Mouse (Mus musculus): ENCODE measurements at regions not wholly inside any gene's neighbourhood (a gene's known extent, or its start where the extent isn't known, plus 50 kb on each side); places are given as distances from the start of the nearest gene placed in this dataset.
"Not testable (repeated sequence)": the region's sequence is repeated elsewhere in the genome, so short reads cannot be mapped to it uniquely, and the experiment has no call there.

GRCm38 (mm10) chr1:101901601-101902000, 2129.0 kb downstream of the Cntnap5b start:
- not testable (repeated sequence) for H3K27ac ChIP-seq (replicated peaks; ENCODE audit: low read depth, low read length); H3K4me3 ChIP-seq (ENCODE audit: insufficient read depth, low read depth, low read length); H3K4me1 ChIP-seq (ENCODE audit: control insufficient read depth, insufficient read depth, insufficient read length, low read length)

DNA sequence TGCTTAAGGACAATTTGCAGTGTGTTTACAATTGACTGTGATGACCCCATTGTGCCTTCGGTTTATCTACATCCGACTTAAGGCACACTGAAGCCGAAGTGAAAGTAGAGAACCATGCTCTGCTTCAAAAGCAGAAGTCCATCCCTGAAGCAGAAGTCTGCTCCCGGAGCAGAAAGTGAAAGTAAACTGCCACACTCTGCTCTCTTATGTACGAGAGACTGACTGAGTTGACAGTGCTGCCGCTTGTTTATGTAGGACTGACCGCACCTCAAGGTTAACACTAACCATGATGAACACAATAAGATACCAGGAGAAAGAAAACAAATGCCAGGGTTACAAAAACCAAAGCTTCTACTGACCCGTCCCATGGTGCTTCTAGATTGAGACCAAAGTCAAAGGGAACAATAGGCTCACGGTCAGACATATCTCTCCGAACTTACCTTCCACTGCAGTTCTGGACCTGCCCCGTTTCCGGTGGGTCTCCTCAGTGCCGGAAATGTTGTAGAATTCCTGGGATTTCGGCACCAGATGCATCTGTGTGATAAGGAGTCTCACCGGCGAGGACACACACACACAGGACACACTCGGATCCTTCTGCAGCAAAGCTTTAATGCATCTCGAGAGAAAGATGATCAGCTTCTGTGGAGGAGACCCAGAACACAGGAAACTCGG, 2129.7 kb downstream of the Cntnap5b start:
- not testable (repeated sequence) for H3K4me1 ChIP-seq (ENCODE audit: control insufficient read depth, insufficient read depth, insufficient read length, low read length)
- peak overlapping the region; percentile 43 for H3K4me3 ChIP-seq (ENCODE audit: insufficient read depth, low read depth, low read length)

GRCm38 (mm10) chr1:101902826-101903210, 2130.3 kb downstream of the Cntnap5b start:
- not testable (repeated sequence) for H3K4me1 ChIP-seq (ENCODE audit: control insufficient read depth, insufficient read depth, insufficient read length, low read length); H3K27ac ChIP-seq (replicated peaks; ENCODE audit: low read depth, low read length); H3K4me3 ChIP-seq (ENCODE audit: insufficient read depth, low read depth, low read length)

More for the DNA sequence above, 2129.7 kb downstream of the Cntnap5b start:
- not testable (repeated sequence) for H3K27ac ChIP-seq (replicated peaks; ENCODE audit: low read depth, low read length)

- not testable (repeated sequence) for H3K4me3 ChIP-seq (ENCODE audit: insufficient read depth, low read depth, low read length); H3K27ac ChIP-seq (replicated peaks; ENCODE audit: low read depth, low read length); H3K4me1 ChIP-seq (ENCODE audit: control insufficient read depth, insufficient read depth, insufficient read length, low read length)
Measured at GRCm38 (mm10) chr1:101916991-101917390, 2144.4 kb downstream of the Cntnap5b start.

DNA sequence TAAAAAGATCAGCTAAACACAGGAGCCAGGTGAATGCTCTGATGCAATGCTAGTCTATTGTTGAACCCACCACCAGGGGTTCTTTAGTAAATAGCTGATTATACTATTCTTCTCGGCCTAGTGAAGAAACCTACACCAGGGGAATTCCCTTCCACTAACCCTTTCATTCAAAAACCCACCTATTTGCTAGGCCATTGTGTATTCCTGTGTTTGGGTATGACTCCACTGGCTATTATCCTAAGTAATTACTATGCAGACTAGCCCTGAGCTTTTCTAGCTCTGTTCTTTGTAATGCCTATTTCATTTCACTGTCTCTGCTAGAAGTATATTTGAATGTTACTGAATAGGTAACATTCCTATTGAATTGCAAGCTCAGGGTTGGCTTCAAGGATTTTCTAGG, 2146.3 kb downstream of the Cntnap5b start:
- Histone ChIP-seq H3K4me3 (ENCODE audit: insufficient read depth, low read depth, low read length) (no peak overlapping the region), H3K27ac (replicated peaks; ENCODE audit: low read depth, low read length) (no peak overlapping the region), H3K4me1 (ENCODE audit: control insufficient read depth, insufficient read depth, insufficient read length, low read length) (no peaks in the 10 kb centered on the region)

GRCm38 (mm10) chr1:101941107-101941506, 2168.5 kb downstream of the Cntnap5b start:
- Histone ChIP-seq H3K4me1 (ENCODE audit: control insufficient read depth, insufficient read depth, insufficient read length, low read length) (no peaks in the 10 kb centered on the region), H3K4me3 (ENCODE audit: insufficient read depth, low read depth, low read length) (no peak overlapping the region), H3K27ac (replicated peaks; ENCODE audit: low read depth, low read length) (no peak overlapping the region)

Measured in brown adipose tissue, adult 24 weeks (tissue).